Mouse (Mus musculus) stomach, postnatal 0 days (tissue): ENCODE data around the gene Elovl6.

Source experiments
- CTCF ChIP-seq: IDR thresholded peaks from 2 replicates; pipeline ENCODE4 v1.5.1; 2016; ENCODE audit warnings: antibody characterized with exemption, low read depth, mild to moderate bottlenecking, moderate library complexity
- EP300 ChIP-seq: optimal IDR thresholded peaks from 2 replicates; pipeline ENCODE3; 2016; ENCODE audit warnings: antibody characterized with exemption

DNA sequence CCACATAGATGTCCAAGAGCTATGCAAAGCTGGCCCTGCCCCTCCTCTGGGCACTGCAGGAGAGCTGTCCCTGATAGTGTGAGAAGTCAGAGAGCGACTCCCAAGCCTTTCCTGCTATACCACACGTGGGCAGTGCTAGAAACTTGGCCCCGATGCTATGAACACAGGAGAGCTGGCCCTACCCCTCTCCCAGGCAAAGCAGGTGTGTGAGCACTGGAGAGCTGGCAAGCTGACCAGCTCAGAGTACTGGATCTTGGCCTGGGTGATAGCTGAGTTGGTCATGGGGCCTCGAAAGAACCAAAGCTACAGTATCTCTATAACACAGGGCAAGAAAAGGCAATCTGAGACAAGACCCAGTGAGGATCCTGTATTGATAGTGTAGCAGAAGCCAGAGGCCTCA is 124.4 kb downstream of the Elovl6 start:
- TF ChIP-seq EP300 (no peak), CTCF (no peak)
